Mouse (Mus musculus) lung, postnatal 36 days (tissue): ENCODE data around the gene Tmem129.

ENCODE experiments used
- DNase-seq: peaks from one replicate; pipeline ENCODE4 v3.0.0; 2022; ENCODE audit warnings: mixed read lengths

The Tmem129 gene

DNA sequence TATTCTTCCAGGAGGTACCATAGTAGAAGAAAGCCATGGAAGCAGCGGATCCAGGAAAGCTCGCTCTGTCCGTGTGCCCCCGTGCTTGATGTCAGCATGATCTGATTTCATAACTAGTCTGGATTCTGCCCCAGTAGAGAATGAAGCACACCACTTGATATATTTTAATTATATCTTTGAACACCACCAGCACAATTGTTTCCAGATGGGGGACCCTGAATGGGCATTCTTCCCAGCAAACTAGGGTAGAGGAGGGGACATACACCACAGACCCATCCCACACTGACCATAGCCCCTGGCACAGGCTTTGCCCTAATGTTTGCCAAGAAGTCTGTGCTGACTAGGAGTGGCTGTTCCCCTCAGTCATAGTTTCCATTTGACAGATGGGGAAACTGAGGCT is 26.7 kb upstream of the Tmem129 start:
- DNase-seq: no peak

DNA sequence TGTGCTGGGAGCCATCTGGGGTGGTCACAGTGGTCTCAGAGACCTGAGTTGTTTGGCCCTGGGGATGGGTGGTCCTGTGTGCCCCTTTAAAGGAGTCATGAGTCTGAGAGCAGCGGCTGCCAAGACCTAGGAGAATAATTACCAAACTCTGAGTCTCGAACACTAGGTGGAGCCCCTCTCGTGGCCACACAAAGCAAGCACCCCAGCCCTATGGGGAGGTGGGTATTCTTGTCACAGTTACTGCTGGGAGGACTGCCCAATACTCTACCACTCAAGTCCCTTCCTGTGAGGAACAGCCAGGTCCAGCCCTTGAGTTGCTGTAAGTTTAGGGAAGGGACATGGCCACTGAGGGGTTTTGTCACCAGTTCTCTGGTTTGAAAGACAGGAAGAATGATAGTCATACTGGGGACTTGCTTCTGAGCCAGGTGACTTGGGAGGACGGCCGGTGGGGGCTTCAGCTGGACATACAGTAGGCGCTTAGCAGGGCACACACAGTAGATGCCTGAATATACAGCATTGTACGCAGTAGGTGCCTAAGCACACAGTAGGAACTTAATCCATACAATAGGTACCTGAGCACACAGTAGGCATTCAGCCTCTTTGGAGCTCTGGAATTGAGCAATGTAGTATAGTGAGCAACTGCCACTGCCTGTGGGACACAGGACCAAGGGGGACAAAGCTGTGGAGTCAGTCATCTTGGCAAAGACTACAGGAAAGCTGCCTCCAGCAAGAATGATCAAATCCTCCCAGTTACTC is 25.9 kb upstream of the Tmem129 start:
- DNase-seq: peak; percentile 91

DNA sequence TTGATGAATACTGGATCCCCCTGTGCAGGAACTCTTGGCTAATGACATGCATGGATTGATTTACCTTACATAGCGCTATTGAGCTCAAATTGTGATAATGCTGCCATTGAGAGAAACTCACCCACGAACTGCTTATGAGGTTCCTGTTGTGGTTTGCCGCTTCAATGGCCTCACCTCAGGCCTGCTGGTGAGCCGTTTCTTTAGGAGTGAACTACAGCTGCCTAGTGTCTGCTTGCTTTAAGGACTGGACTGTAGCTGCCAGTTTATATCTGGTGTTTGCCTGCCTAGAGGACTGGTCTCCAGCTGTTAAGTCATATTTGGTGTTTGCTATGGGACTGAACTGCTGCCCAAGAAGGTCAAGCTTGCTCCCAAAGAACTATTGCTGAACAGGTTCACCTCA is 24.7 kb upstream of the Tmem129 start:
- no peak for DNase-seq

DNA sequence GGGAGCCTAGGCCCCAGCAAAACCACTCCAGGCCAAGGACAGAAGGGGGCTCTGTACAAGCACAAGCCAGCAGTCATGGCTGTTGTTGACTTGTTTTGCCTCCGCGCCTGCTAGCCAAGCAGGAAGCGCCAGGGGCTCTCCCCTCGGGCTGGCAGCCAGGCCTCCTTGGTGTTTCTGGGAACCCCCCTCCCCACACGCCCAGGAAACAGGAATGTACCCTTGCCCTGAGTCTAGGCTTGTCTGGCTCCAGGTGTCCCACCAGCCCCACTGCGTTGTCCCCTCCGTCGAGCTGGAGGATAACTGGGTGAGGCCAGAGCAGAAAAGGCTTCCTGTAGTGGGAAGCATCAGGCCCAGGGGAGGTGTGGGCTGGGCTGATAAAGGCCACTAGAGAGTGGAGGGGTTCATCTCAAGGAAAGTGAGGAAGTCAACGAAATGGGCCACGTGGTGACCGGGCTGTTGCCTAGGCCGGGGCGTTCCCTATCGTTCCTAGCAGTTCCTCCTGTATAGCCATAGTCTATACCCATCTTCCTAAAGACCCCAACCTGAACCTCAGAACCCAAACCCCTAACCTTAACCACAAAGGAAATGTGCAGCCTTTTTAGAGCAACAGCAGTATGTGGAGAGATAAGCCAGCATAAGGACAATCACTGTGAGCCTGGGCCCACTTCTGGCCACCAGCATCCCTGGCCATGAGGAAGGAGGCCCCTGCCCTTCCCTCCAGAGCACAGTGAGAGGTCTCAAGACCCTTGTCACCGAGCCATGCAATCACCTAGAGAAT is 23.6 kb upstream of the Tmem129 start:
- no peak for DNase-seq

DNA sequence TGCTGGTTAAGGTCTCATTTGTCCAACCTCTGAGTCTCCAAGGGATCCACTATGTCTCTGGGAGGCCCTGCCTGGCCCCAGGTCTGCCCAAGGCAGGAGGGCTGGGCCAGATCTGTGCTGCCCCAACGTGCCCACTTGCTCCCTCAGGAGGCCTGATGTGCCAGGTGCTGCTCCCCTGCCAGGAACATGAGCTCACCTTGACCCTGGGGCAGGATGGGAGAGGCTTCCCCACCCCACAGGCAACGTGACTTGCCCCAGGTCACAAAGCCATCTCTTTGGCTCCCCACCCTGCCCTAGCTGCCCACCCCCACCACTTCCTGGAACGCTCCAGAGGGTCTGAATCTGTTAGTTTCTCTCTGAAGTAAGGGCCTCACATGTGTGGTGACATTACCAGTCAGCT is 22.8 kb upstream of the Tmem129 start:
- no peak for DNase-seq

DNA sequence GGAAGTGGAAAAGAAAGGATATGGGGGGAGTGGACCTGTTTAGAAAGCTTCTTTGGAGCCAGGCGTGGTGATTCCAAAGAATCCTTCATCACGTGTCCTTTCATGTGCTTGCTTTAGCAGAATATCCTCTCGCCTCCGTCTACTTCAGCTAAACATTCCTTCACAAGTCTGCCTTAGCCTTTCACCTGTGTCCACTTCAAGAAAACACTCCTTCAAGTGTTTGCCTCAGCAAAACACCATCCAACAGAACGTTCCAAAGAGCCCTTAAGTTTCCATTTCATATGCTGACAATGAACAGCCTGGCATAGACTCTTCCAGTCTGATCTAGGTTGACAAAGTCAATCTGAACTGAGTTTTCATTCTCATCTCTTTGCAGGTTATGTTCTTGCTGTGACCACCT is 20.0 kb upstream of the Tmem129 start:
- DNase-seq: peak; percentile 82

DNA sequence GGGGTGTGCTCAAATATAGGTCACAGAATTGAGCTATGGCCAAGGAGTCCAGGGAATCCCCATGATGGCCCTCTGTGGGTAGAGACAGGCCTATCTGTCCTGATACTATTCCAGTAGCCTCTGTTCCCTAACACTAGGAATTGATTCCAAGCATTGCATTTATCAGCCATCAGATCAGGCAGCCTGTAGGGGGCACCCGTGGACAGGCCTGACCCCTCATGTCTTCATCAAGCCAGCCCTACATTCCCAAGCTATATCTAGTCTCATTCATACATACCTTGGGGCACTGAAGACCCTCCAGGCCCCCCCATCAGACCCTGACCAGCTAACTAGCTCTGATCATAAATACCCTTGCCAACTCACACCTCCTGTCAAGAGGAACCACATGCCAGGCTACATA is 17.7 kb upstream of the Tmem129 start:
- peak; percentile 90 for DNase-seq

DNA sequence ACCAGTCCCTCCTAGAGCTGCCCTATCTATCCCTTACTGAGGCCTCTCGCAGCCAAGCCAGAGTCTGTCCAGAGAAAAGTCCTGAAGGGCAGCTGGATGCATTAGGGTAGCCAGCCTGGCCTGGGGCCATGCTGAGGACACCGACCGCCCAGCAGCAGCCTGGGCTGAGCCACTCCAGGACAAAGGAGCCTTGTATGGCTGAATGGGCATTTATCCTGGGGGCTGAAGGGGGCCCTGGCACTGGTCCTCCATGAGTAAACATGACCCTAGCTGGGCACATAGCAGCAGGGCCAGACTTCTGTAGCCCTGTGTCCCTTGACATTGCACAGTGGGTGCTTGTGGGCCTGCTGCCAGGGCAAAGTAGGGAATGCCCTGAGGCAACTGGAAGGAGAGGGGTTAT is 16.2 kb upstream of the Tmem129 start:
- no peak for DNase-seq

DNA sequence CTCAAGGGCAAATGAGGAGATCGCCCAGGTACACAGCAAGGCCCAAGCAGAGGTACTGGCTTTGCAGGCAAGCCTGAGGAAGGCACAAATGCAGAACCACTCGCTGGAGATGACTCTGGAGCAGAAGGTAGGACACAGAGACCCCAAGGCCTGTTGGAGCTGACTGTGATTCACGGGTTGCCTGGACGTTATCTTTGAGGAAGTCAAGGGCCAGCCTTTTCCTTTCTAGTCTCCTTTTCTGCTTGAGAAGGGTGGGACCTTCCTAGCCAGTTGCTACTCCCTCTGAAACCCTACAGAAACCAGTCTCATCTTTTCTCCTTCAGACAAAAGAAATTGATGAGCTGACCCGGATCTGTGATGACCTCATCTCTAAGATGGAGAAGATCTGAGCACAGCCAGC is 13.4 kb upstream of the Tmem129 start:
- DNase-seq: no peak

DNA sequence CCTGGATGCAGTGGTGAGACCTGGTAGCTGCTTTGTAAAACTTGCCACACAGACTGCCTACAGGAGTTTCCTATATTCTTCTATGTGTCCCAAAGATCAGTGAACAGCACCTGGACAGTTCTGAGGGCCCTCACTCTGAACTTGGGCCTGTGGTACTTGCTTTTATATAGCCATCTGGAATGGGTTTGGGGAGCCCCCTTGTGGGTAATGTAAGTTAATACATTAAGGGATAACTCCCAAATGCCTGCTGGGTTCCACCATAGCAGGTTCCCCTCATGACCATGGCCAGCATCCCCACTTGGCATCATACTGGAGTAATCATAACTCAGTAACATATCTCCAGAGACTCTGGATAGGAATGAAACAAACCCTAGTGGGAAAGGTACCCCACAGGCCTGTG is 10.0 kb upstream of the Tmem129 start:
- peak; percentile 44 for DNase-seq

DNA sequence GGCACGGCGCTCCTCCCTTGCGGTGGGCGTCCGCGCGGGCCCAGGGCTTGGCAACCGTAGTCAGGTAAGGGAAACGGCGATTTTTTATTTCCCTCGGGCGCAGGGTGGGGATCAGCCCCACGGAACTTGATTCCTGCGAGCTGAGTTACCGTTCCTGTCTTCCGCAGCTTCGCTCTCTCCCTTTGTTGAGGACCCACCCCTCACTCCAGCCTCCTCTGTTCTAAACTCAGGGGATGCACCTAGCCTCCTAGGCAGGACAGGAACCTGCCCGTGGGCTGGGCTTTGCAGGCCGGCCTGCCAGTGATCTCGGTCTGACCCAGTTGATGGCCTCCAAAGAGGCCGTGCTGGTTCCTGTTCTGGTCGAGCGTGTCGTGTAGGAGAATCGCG is 441 bp upstream of the Tmem129 start:
- no peak for DNase-seq

DNA sequence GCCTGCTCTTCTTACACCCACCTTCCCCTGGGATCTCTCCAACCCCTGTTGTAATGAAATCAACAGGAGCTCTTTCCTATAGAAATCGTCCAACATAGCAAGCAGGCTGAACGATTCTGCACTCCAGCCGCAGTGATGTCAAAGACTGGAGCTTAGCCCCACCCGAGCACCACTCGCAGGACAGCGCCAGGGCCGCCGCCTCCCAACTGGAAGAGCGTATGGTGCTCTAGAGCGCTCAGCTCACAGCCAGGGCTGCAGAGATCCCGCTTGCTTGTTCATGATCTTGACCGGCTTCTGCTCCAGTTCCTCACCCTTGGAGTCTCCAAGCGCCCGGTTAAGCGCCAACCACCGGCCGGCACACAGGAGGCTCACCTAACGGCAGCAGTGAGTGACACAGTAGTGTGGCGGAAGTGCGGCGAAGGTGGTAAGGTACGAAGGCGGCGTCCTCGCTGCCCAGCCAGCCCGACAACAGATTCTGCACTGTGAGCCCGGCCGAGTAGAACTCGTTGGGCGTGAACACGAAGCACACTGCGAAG is 897 bp downstream of the Tmem129 start:
- DNase-seq: peak; percentile 86

DNA sequence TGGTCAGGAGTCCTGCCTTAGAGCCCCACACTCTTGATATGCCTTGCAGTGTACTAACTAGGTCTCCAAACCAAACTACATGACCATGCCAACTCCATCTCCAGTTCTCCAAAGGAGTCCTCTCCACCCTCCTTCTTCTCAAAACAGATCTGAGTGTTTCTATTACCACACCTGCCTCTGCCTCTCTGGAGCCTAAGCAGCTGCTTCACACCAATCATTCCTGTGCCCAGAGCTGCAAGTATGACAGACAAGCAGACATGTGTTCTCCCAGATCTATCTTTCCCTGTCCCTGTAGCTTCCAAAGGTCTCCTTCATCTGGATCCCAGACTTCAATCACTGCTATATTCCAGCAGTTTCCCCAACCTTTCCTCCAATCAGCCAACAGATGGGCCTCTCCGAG is 1.5 kb downstream of the Tmem129 start:
- DNase-seq: no peak

DNA sequence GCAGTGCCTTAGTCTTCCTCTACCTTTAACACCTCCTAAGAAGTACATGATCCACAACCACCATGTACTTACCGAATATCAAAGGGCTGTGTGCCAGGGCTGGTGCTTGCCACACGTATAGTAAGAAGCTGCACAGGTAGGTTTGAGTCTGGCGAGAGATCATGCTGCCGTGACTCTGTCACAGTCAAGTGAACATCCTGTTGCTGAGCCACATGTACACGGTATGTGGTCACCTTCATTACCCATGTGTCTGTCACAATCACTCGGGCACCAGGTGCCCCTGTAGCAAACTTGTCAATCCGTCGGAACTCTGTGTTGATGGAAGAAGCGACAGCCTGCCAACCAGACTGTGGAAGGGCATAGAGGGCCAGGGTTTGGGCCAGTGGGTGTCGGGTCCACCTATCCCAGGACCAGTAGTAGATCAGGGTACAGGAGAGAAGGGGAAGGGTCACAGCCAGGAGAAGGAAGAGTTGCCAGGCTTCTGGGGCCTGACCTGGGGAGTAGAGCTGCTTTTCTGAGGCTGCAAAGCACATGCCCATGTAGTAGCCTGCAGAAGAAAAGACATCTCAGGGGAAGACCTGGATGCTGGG is 2.9 kb downstream of the Tmem129 start:
- DNase-seq: no peak

DNA sequence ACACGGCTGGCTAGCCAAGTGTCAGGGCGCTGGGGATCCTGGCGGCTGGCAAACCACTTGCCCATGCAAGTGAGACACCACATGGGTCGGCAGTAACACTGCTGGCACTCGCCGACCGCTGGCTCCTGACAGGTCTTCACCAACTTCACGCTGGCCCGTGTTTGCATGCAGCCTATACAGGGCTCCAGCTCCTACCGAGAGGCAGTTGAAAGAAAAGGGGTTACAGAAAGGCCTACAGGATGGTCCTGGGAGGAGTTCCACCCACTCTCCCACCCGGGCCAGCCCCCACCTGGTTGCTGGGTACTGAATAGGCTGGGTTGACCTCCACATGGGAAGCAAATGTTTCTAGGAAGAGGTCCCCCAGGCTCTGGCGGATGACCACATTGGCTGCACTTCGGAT is 3.8 kb downstream of the Tmem129 start:
- DNase-seq: no peak

DNA sequence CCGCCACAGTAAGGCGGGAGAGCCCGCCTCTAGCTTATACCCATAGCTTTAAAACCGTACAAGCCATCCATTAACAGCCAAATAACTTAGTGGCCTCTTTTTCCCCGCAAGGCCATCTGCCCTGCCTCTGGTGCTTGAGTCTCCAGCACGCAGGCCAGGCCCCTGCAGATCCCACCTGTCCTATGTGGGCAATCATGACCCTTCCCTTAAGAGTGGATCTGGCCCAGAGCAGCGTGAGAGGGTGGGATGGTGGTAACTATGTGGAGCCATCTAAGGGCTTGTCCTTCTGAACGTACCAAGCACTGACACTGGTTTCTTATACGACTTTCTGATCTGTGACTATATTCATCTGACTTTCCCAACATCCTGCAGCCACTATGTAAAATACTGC is 5.4 kb downstream of the Tmem129 start:
- DNase-seq: no peak

DNA sequence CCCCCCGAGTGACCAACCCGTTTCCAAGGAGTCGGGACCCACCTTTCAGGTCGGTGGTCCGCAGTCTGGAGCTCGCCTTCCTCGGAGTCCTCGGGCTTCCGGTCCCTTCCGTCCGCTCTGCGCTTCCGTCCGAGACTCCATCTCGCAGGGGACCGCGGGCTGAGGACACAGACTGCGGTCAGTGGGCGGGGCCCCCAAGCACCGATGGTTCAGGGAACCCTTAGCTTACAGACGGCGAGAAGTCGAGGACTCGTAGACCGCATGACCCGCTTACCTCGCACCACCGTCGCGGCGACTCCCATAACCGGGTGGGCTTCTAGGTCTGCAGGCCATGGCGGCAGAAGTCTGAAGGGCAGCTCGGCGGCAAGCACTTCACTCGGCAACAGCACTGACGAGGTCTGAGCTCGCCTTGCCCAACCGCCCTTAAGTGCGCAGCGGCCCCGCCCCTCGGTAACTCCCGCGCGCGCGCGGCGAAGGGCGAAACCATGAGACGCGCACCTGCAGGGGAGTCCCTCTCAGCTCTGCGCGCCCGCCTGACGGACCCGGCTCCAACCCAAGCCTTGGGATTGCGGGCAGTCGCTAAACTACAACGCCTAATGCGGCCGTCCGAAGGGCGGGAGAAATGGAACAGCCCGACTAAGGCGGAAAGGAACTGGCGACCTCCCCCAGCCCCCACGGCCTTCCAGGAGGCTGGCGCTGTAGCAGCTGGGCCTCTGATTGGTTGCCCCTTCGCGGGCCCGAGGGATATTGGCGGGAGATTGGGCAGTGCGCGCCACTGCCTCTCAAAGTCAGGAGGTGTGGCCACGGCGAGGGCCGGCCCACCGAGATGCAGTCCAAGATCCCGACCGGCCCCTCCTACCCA is 6.1 kb downstream of the Tmem129 start, which contains the start of gene Slbp:
Gene Slbp (minus strand): TSS at position 654 of the 862 bp plus-strand sequence.
- DNase-seq: peak; percentile 98

DNA sequence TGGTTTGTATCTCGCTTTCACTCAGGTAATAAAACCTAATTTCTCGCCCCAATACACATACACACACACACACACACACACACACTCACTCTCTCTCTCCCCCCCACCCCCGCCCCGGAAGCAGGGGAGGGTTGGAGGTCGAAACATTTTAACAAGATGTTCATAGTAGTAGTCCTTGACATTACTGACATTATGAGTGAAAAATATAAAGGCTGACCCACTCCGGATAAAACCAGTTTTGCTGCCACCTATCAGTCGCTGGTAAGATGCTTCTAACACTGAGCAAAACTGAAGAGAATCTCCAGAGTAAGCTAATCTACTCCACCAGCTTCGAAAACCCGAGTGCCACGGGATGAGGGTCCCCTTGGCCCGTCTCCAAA is 6.7 kb downstream of the Tmem129 start:
- DNase-seq: no peak

DNA sequence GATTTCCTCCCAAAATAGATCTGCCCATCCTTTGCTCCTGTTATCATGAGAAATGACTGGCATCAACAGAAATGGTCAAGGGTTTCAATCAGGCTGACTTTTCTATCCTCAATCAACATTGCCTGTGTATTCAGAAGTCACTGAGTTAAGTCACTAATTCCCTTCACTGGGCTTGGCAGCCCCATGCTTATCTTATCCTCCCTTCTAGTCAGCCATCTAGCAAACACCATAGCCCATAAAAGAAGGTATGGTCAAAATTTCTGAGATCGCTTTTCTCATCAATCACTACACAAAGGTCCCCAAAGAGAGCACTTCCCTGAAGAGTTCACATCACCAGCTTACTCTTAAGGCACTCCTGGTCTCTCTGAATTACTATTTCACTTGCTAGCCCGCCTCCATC is 7.2 kb downstream of the Tmem129 start:
- no peak for DNase-seq

DNA sequence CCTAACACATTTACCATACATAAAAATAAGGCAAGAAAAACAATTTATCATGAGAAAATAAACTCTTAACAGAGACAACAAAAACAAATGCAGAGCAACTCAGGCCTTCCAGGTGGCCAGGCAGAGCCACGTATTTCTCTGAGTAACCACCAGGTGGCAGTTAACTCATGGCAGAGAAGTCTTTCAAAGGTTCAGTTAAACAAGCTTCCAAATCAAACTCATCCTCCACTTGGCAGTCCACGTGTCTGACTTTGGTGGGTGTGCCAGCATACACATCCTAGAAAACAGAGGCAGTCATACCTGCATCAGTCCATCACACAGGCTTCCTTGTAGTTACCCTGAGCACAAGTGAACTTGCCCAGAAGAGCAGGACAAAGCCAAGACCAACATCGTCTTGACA is 17.6 kb downstream of the Tmem129 start:
- DNase-seq: peak; percentile 71

DNA sequence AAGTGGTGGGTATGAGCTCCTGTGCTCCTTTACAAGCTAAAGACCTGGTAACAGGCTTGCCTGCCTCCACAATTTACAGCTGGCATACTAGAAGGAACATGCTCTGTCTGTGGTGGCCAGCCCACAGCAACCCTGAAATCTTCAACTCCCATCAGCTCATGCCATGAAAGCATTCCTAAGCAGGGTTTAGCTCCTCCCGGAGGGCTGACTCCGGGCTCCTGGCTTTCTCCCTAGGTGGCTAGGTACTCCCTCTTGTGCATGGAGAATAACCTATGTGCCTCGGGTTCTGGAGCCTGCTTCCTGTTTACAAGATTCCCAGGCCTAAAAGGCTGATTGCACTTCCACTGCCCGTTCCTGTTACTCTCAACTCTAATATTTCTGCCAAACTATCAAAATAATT is 19.4 kb downstream of the Tmem129 start:
- DNase-seq: no peak

DNA sequence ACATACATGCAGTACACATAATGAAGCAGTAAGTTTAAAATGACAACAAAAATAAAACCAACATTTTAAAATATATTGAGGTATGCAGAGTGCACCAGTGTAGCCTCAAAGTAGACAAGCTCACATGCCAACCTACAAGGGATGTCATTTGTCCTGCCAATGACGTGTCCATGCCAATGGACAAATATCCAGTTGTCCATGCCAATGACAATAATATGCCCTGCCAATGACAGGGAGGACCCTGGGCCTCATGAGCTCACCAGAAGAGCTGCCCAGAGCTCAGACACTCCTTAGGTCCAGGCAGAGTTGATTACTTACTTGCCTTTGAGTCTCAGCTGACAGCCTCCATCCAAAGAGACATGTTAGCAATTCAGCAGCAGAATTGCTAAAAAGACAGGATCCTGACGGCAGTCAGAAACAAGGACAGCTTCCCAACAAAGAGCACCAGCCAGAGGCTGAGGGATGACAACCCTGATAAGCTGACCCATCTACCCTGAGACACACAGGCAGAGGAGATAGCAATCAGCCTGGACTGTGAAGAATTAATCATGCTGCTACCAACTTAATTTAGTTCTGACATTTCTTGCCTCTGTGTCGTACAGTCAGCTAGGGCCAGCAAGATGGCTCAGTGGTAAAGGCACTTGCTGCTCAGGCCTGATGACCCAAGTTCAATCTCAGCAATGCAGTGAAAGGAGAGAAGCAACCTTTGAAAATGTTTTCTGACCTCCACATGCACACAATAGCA is 20.4 kb downstream of the Tmem129 start:
- DNase-seq: no peak
